Mouse (Mus musculus) ES-Bruce4 (cell line): ENCODE measurements around the gene Elfn2.

Experiments
- CTCF ChIP-seq: IDR thresholded peaks from one replicate; pipeline ENCODE4 v1.8.1; 2011; ENCODE audit warnings: low read depth, low read length
- EP300 ChIP-seq: IDR thresholded peaks from 2 replicates; pipeline ENCODE4 v1.6.1; 2011; ENCODE audit warnings: low read depth, low read length; ENCODE audit not compliant: insufficient read depth

- TF ChIP-seq CTCF (no peak), EP300 (no peak)
Observed at GRCm38 (mm10) chr15:78718290-78719250, at the start of gene Elfn2.
